Mouse (Mus musculus) kidney, embryonic 15.5 days (tissue): ENCODE results near the gene Zcchc2. TPM values are rescaled to one million over a fixed set of nuclear protein-coding genes. Genes with fewer than 3 reads are reported as not detected.

Experiments used
- ATAC-seq: fragments of 200-750 bp; cut with Nextera tagmentation; replicated peaks from 2 replicates; pipeline ENCODE4 v1.8.0; 2017; ENCODE audit warnings: moderate TSS enrichment; ENCODE audit not compliant: low FRiP score
- H3K27ac ChIP-seq: fragments of 300-500 bp; sonication (generic); 2 replicates; pipeline ENCODE4 v1.5.1; 2015; ENCODE audit warnings: mild to moderate bottlenecking, inconsistent platforms
- H3K27me3 ChIP-seq: fragments of 300-500 bp; sonication (generic); 2 replicates; pipeline ENCODE4 v1.6.1; 2015; ENCODE audit warnings: inconsistent platforms
- H3K36me3 ChIP-seq: fragments of 300-500 bp; sonication (generic); 2 replicates; pipeline ENCODE4 v1.6.1; 2015; ENCODE audit warnings: inconsistent platforms
- H3K4me1 ChIP-seq: fragments of 300-500 bp; sonication (generic); 2 replicates; pipeline ENCODE4 v1.6.1; 2015; ENCODE audit warnings: inconsistent platforms
- H3K4me2 ChIP-seq: fragments of 300-500 bp; sonication (generic); 2 replicates; pipeline ENCODE4 v1.6.1; 2015; ENCODE audit warnings: moderate library complexity, mild to moderate bottlenecking, inconsistent platforms
- H3K4me3 ChIP-seq: fragments of 300-500 bp; sonication (generic); replicated peaks from 2 replicates; pipeline ENCODE4 v1.5.1; 2015; ENCODE audit warnings: mild to moderate bottlenecking, inconsistent platforms
- H3K9ac ChIP-seq: fragments of 300-500 bp; sonication (generic); 2 replicates; pipeline ENCODE4 v1.6.1; 2015; ENCODE audit warnings: mild to moderate bottlenecking, inconsistent platforms
- H3K9me3 ChIP-seq: fragments of 300-500 bp; sonication (generic); replicated peaks from 2 replicates; pipeline ENCODE4 v1.6.1; 2016; ENCODE audit warnings: inconsistent platforms
- WGBS: fragments of 180-500 bp; shearing (Covaris S2); methylation state at CpG from one replicate; pipeline ENCODE4 v1.1.7; 2015; ENCODE audit warnings: mixed read lengths; 5-methylcytosine and 5-hydroxymethylcytosine counted together
- polyA plus RNA-seq: library from polyadenylated mRNA; unstranded; fragments of >200 nt; fragmentation: Nextera tagmentation; extraction: Ambion mirVana; gene quantifications from 2 replicates; pipeline ENCODE4 v1.2.1, GENCODE M21; 2015

Gene Zcchc2
- polyA plus RNA-seq, 1 experiment from 2014 or later = 3.1 TPM

- under 1% methylated on average over 88 of the region's 104 CpGs for WGBS
- peak; percentile 36 for ATAC-seq
- Histone ChIP-seq H3K27ac (peak overlapping the region; percentile 98), H3K36me3 (no peaks in the 10 kb centered on the region), H3K27me3 (no peaks in the 10 kb centered on the region), H3K4me2 (peak overlapping the region; percentile 94), H3K4me1 (peaks cover 47% of the 10 kb centered on the region), H3K4me3 (peak overlapping the region; percentile 91), H3K9me3 (no peaks in the 10 kb centered on the region), H3K9ac (peak overlapping the region; percentile 89)
Observed at GRCm38 (mm10) chr1:105990911-105991761, 930 bp downstream of the Zcchc2 start.

GRCm38 (mm10) chr1:105991931-105992837 is 2.0 kb downstream of the Zcchc2 start:
- no peaks in the 10 kb centered on the region for H3K9me3 ChIP-seq
- H3K27me3 ChIP-seq = no peaks in the 10 kb centered on the region
- H3K27ac ChIP-seq = peak overlapping the region; percentile 98
- peak overlapping the region; percentile 91 for H3K4me3 ChIP-seq
- 21% methylated on average over 17 of the region's 17 CpGs for WGBS
- peak overlapping the region; percentile 94 for H3K4me2 ChIP-seq
- H3K4me1 ChIP-seq = peaks cover 49% of the 10 kb centered on the region
- H3K9ac ChIP-seq = peak overlapping the region; percentile 89
- no peak for ATAC-seq
- H3K36me3 ChIP-seq = no peaks in the 10 kb centered on the region

- no peaks in the 10 kb centered on the region for H3K36me3 ChIP-seq
- no peak for ATAC-seq
- peak overlapping the region; percentile 72 for H3K9ac ChIP-seq
- peak overlapping the region; percentile 91 for H3K4me3 ChIP-seq
- no peaks in the 10 kb centered on the region for H3K27me3 ChIP-seq
- peaks cover 48% of the 10 kb centered on the region for H3K4me1 ChIP-seq
- H3K4me2 ChIP-seq = peak overlapping the region; percentile 94
- whole genome bisulfite sequencing = 2% methylated on average over 7 of the region's 7 CpGs
- H3K27ac ChIP-seq = peak overlapping the region; percentile 86
- H3K9me3 ChIP-seq = no peaks in the 10 kb centered on the region
Observed at GRCm38 (mm10) chr1:105993196-105993595, 3.0 kb downstream of the Zcchc2 start.

GRCm38 (mm10) chr1:105993601-105994209 is 3.5 kb downstream of the Zcchc2 start:
- peak overlapping the region; percentile 72 for H3K9ac ChIP-seq
- H3K27me3 ChIP-seq = no peaks in the 10 kb centered on the region
- WGBS = under 1% methylated on average over 34 of the region's 37 CpGs
- peak; percentile 57 for ATAC-seq
- H3K27ac ChIP-seq = peak overlapping the region; percentile 86
- no peaks in the 10 kb centered on the region for H3K9me3 ChIP-seq
- peak overlapping the region; percentile 91 for H3K4me3 ChIP-seq
- H3K4me2 ChIP-seq = peak overlapping the region; percentile 94
- peaks cover 45% of the 10 kb centered on the region for H3K4me1 ChIP-seq
- H3K36me3 ChIP-seq = no peaks in the 10 kb centered on the region

DNA sequence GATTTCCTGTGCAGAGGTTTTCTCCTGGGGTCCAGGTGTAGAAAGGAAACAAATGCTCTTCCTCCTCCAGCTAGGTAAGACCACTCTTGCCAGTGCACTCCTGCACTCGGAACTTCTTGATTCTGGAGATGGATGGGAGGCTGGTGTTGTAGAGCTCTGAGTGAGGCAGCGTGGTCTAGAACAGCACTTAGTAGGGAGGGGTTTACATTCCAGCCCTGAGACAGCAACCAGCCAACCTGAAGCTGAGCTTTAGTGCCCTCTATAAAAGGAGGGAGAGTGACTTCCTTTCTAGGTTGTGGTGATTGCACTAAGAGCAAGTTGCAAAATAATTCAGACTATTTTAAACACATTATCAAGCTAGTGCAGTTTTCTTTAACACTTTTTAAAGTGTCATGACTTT is 5.8 kb downstream of the Zcchc2 start:
- no peak overlapping the region for H3K27ac ChIP-seq
- ATAC-seq = no peak
- no peak overlapping the region for H3K4me3 ChIP-seq
- 67% methylated on average over 2 of the region's 2 CpGs for whole genome bisulfite sequencing
- no peaks in the 10 kb centered on the region for H3K27me3 ChIP-seq
- no peak overlapping the region for H3K9ac ChIP-seq
- H3K36me3 ChIP-seq = peaks cover 4% of the 10 kb centered on the region
- H3K4me1 ChIP-seq = peaks cover 54% of the 10 kb centered on the region
- no peaks in the 10 kb centered on the region for H3K9me3 ChIP-seq
- H3K4me2 ChIP-seq = no peak overlapping the region

- Histone ChIP-seq H3K4me3 (no peak overlapping the region), H3K9ac (no peak overlapping the region), H3K9me3 (no peaks in the 10 kb centered on the region), H3K4me2 (no peak overlapping the region), H3K4me1 (peaks cover 55% of the 10 kb centered on the region), H3K36me3 (peaks cover 4% of the 10 kb centered on the region), H3K27ac (no peak overlapping the region), H3K27me3 (no peaks in the 10 kb centered on the region)
- no peak for ATAC-seq
- WGBS = 47% methylated on average over 3 of the region's 3 CpGs
Observed at GRCm38 (mm10) chr1:105997282-105997681, 7.1 kb downstream of the Zcchc2 start.

GRCm38 (mm10) chr1:105999802-106000201 is 9.6 kb downstream of the Zcchc2 start:
- H3K4me3 ChIP-seq = no peak overlapping the region
- 40% methylated on average over 2 of the region's 2 CpGs for WGBS
- peaks cover 45% of the 10 kb centered on the region for H3K4me1 ChIP-seq
- ATAC-seq = peak; percentile 31; the same call in 1 of the 2 replicates
- H3K27ac ChIP-seq = peak overlapping the region; percentile 7; the same call in 1 of the 2 replicates
- H3K36me3 ChIP-seq = peaks cover 19% of the 10 kb centered on the region
- H3K27me3 ChIP-seq = no peaks in the 10 kb centered on the region
- H3K4me2 ChIP-seq = no peak overlapping the region
- H3K9ac ChIP-seq = no peak overlapping the region
- no peaks in the 10 kb centered on the region for H3K9me3 ChIP-seq

- 82% methylated on average over 1 of the region's 1 CpGs for WGBS
- Histone ChIP-seq H3K9ac (no peak overlapping the region), H3K4me3 (no peak overlapping the region), H3K9me3 (no peaks in the 10 kb centered on the region), H3K27ac (no peak overlapping the region), H3K4me2 (no peak overlapping the region), H3K4me1 (peaks cover 2% of the 10 kb centered on the region), H3K36me3 (peaks cover 80% of the 10 kb centered on the region), H3K27me3 (no peaks in the 10 kb centered on the region)
- ATAC-seq = no peak
Observed at GRCm38 (mm10) chr1:106007581-106007980, 17.4 kb downstream of the Zcchc2 start.

DNA sequence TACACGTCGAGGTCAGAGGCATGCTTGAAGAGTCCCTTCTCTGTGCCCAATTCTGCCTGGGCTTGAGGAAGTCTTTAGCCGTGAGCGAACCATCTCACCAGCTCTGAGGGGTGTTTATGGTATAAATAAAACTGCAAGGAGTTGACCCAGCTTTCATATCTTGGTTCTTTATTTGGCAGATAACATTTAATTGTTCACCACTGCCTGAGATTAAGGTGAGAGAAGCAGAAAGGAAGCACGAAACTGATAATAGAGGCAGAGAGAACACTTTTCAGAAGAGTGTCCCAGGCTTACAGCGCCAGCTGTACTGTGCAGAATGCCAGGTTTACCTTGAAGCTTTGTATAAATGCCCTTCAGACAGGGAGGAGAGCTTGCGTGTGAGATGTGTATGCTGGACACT is 20.9 kb downstream of the Zcchc2 start:
- Histone ChIP-seq H3K4me3 (no peak overlapping the region), H3K4me1 (no peaks in the 10 kb centered on the region), H3K27ac (no peak overlapping the region), H3K4me2 (no peak overlapping the region), H3K9me3 (no peaks in the 10 kb centered on the region), H3K36me3 (peaks cover 74% of the 10 kb centered on the region), H3K27me3 (no peaks in the 10 kb centered on the region), H3K9ac (no peak overlapping the region)
- 76% methylated on average over 7 of the region's 7 CpGs for WGBS
- no peak for ATAC-seq

GRCm38 (mm10) chr1:106013759-106014158 is 23.6 kb downstream of the Zcchc2 start:
- Histone ChIP-seq H3K4me1 (no peaks in the 10 kb centered on the region), H3K36me3 (peaks cover 74% of the 10 kb centered on the region), H3K4me2 (no peak overlapping the region), H3K9ac (no peak overlapping the region), H3K4me3 (no peak overlapping the region), H3K27ac (no peak overlapping the region), H3K9me3 (no peaks in the 10 kb centered on the region), H3K27me3 (no peaks in the 10 kb centered on the region)
- 89% methylated on average over 2 of the region's 2 CpGs for WGBS
- no peak for ATAC-seq

GRCm38 (mm10) chr1:106016262-106016661 is 26.1 kb downstream of the Zcchc2 start:
- H3K9me3 ChIP-seq = no peaks in the 10 kb centered on the region
- no peak overlapping the region for H3K4me3 ChIP-seq
- peaks cover 78% of the 10 kb centered on the region for H3K36me3 ChIP-seq
- no peak overlapping the region for H3K27ac ChIP-seq
- no peak overlapping the region for H3K4me2 ChIP-seq
- H3K27me3 ChIP-seq = no peaks in the 10 kb centered on the region
- no peak for ATAC-seq
- no peaks in the 10 kb centered on the region for H3K4me1 ChIP-seq
- 87% methylated on average over 6 of the region's 6 CpGs for WGBS
- no peak overlapping the region for H3K9ac ChIP-seq
